Mouse (Mus musculus): ENCODE results near the gene Atg7.

Atg7 gene

GRCm38 (mm10) chr6:114735054-114735453, 92.2 kb downstream of the Atg7 start:
- DNase-seq (ENCODE audit: low spot score) = no peak

- no peak for DNase-seq (ENCODE audit: low spot score)
These were observed 93.5 kb downstream of the Atg7 start for GRCm38 (mm10) chr6:114736355-114736754.

DNA sequence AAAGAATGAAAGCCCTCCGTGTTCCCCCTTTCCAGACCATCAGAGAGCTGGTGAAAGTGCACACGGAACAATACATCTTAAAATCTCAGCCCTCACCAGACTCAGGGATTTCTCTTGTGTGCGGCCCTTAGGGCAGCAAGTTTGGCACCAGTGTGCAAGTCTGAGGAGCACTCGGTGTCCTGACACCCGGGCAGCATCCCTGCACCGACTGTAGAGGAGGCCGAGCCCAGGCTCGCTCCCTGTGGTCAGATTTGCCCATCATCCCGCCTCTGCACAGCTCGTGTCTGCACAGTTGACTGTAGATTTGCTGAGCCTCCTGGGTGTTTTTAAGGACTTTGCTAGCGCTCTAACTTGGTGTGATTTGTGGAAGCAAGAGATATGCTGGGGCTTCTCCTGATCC, 94.3 kb downstream of the Atg7 start:
- no peak for DNase-seq (ENCODE audit: low spot score)

DNA sequence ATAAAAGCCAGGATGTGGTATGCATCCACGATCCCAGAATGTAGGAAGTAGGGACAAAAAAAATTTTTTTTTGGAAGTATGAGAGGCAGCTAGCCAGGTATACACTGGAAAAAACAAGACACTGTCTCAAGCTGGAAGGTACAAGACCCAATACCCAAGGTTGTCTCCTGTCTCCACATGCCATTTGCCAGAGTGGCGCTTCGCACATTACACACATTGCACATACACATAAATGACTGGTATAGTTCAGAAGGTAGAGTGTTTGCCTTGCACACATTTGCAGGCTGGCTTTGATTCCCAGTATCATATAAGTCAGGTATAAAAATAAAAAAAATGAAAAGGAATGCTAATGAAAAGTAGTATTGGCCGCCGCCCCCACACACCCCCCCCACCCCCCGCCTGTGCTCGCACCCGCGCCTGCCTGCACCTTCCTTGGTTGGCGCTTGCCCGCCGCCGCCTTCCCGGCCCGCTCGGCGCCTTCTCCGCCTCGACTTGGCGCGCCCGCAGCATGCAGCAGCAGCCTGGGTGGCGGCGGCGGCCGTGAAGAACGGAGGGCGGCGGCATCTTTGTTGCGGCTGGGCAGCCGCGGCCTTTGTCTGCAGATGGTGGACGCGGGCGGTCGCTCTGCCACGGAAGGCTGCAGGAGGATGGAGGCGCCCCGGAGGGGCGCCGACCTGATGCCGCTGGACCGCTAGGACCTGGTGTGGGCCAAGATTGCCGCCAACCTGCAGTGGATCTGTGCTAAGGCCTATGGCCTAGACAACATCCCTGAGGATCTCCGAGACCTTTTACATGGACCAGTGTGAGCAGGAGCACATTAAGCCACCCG, 95.2 kb downstream of the Atg7 start:
- DNase-seq (ENCODE audit: low spot score) = no peak

DNA sequence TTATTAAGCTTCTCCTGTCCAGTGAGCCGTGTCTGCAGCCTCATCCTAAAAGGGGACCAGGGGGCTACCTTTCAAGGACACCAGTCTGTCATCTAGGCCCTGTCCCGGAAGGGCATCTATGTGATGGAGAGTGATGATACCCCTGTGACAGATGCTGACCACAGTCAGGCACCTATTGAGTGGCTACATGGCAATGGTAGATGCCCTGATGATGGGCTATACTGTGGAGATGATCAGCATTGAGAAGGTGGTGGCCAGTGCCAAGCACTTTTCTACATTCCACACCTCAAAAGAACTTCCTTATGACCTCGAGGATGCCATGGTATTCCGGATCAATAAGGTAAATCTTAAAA, 95.8 kb downstream of the Atg7 start:
- no peak for DNase-seq (ENCODE audit: low spot score)

DNA sequence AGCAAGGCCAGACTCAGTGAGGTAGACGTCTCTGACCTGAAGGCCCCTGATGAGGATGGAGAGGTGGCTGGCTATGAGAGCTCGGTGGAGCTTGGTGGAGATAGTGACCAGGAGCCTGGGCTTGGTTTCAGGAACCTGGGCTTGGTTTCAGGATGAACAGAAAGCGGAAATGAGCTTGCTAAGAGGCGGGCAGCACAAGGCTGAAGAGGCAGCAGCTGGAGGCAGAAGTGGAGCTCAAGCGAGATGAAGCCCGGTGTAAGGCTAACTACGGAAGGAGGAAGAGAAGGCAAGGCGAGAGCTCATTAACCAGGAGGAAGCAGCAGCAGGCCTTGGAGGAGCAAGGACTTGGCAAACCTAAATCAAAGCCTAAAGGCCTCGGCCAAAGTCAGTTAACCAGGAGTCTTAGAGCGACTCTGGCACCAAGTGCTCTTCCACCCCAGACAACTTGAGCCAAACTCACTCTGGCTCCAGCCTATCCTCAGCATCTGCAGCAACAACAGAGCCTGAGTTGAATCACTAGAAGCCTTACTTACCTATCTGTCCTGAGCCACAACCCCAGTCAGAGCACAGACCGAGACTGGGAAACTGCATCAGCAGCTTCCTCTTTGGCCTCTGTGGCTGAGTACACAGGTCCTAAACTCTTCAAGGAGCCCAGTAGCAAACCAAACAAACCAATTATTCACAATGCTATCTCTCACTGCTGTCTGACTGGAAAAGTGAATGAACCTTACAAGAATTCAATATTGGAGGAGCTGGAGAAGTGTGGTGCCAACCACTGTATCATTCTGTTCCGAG, 99.5 kb downstream of the Atg7 start:
- no peak for DNase-seq (ENCODE audit: low spot score)

GRCm38 (mm10) chr6:114743126-114743525, 100.2 kb downstream of the Atg7 start:
- no peak for DNase-seq (ENCODE audit: low spot score)

DNA sequence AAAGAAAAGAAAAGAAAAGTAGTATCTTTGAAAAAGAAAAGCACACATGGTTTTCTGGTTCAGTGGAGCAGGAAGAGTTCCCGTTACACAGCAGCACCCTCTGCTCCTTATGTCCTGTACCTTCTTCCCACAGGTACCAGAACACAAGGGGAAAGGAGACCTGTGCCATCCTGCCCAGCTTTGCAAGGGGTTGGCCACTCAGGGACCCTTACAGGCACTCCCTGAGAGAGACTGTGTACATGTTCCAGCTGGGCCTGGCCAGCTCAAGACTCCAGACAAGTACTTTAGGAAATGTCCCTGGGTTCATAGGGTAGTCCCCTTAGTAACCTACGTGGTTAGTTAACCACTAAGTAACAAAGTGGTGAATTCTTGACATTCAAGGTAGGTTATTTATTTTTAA, 100.9 kb downstream of the Atg7 start:
- no peak for DNase-seq (ENCODE audit: low spot score)

DNA sequence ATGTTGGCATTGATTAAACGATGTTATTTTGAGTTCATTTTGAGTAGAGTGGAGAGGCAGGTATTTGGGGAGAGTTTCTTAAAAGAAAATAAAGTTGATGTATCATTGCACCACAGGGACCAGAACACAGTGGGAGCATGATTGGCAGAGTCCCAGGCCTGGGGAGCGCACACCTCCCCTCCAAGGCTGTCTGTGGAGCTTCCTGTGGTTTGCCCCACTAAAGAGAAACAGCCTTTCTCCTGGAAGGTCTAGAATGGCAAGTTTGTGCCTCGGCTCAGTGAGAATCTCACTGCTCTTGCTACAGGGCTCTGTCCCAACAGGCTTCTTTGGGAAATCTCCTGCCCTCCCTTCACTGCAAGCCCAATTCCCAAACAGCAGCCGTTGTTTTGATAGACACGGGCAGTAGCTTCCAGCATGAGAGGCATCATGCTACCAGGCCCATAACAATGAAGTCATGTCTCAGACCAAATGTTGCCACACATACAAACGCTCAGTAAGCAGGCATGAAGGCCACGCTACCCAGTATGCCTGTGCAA, 103.6 kb downstream of the Atg7 start:
- DNase-seq (ENCODE audit: low spot score) = no peak

DNA sequence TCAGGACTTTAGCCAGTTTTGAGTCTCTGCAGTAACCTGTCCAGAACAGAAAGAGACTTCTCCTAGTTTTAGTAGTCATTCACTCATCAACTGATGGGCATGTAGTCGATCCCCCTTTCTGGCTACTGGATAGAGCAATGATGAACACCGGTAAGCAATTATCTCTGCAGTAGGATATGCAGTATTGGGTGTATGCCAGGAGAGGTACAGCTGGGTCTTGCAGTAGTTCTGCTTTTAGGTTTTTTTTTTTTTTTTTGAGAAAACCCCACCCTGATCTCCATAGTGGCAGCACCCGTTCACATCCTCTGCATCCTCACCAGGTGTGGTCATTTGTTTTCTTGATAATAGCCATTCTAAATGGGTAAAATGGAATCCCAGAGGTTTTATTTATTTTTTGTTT, 105.5 kb downstream of the Atg7 start:
- no peak for DNase-seq (ENCODE audit: low spot score)

- no peak for DNase-seq (ENCODE audit: low spot score)
These were observed 106.0 kb downstream of the Atg7 start for GRCm38 (mm10) chr6:114748882-114749281.

- no peak for DNase-seq (ENCODE audit: low spot score)
These were observed 115.9 kb downstream of the Atg7 start for GRCm38 (mm10) chr6:114758795-114759194.

GRCm38 (mm10) chr6:114766314-114766713, 123.4 kb downstream of the Atg7 start:
- DNase-seq (ENCODE audit: low spot score) = no peak

DNA sequence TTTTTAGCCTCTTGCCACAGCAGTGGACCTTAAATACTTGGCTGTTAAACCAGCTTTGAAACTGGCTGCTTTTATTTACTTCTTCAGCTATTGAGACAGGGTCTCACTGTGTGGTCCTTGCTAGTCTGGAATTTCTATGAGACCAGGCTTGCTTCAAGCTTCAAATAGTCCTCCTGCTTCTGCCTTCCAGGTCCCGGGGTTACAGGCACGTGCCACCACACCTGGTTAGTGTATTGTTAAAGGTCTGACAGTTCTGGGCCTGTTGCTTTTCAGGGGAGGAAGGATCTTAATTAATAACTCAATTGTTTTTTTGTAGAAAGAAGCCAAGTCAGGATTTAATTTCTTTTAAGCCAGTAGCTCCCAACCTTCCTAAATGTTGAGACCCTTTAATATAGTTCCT, 124.8 kb downstream of the Atg7 start:
- DNase-seq (ENCODE audit: low spot score) = no peak

GRCm38 (mm10) chr6:114770337-114770736, 127.4 kb downstream of the Atg7 start:
- no peak for DNase-seq (ENCODE audit: low spot score)

DNA sequence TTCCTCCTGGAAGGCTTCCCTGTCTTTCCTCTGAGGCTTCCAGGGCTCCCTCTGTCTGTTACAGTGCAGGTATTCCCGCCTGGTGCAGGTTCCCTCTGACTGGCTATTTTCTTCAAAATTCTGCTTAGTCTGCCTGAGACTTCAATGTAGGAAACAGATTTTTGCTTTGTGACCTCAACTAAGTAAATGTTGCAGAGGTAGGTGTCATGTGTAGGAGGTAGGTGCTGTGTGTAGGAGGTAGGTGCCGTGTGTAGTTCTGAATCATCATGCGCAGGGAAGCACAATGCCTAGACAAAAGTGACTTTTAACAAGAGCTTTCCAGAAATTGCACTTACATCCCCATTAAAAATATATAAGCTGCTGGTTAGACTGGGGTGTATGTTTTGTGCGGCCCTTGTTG, 128.6 kb downstream of the Atg7 start:
- no peak for DNase-seq (ENCODE audit: low spot score)

DNA sequence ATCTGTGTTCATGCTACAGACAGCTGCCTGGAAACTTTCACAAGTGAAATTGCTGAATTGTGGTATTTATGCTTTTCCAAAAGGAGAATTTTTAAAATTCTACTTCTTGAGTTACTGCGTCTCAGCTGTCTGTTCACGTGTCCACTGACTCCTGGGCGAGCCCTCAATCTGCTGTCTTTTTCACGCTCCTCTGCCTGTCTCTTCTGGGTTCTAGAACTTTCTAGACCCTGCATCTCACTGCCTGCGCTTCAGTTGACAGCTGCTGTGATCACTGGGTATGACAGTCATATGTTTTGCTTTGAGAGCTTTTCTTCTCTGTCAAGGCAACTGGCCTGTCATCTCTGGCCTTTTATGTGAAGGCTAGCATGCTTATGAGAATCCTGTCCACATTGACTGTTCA, 132.3 kb downstream of the Atg7 start:
- no peak for DNase-seq (ENCODE audit: low spot score)

DNA sequence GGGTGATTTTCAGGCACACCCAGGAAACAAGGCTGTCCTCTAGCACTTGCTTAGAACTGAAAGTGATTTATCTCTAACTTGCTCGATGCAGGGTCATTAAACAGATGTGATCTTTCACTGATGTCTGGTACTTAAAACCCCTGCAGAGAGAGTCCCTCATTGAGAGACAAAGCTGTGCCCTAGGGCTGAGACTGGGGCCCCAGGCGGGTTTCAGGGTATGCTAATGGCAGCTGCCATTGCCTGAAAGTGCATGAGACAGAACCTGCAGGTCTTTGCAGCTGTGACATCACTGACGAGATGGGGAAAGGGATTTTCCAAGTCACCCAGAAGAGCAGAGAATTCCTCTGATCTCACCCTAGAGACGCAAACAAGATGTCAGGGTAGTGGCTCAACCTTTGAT, 135.0 kb downstream of the Atg7 start:
- no peak for DNase-seq (ENCODE audit: low spot score)

GRCm38 (mm10) chr6:114778650-114779049, 135.8 kb downstream of the Atg7 start:
- no peak for DNase-seq (ENCODE audit: low spot score)

DNA sequence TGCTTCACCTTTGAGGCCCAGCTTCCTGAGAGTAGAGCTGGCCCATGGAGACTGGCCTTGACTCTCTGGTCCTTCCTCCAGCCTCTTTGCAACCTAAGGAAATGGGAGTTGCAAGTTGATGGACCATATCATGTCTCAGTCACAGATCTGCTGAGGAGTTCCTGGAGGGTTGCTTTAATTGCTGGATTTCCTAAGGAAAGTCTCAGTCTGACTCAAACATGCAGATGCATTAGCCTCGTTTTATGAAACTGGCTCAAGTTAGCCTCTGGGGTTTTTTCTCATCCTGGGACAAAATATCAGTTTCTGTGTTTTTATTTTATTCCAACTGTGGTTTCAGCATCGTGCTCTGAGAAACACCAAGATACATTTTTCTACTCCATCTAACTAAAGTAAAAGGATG, 137.7 kb downstream of the Atg7 start:
- DNase-seq (ENCODE audit: low spot score) = no peak

DNA sequence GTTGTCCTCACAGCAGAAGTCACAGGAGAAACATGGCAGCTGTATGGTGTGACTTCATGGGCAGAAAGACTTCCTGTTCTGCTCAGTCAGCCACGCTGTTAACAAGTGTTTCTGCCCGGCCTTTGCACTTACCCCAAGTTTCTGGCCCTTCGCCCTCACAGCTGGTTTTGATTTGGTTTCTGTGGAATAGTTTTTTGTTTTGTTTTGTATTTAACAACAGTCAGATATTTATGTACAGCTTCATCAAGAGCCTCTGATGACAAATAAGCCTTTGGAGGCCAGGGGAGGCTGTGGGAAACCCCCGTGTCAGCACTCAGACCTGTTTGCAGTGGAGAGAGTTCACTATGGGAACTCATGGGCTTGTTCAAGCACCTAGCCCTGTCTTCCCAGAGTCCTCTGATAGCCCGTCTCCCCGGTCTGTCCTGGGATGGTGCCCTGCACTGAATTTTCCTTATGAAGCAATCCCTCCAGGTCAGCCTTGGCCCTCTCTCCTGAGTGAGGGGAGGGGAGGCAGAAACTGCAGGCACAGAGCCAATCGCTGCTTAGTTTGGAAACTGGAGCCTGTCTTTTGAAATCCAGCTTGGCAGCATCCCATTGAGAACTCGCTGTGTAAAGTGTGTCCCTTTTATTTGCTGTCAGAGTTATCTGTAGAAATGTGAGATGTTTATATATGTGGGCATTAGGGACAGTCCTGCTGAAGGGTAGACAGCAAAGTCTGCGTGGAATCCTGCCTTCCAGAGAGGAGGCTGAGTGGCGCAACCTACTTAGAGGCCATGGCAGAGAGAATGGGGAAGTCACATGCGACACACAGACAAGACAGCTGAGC, 138.7 kb downstream of the Atg7 start:
- peak; percentile 40 for DNase-seq (ENCODE audit: low spot score)

DNA sequence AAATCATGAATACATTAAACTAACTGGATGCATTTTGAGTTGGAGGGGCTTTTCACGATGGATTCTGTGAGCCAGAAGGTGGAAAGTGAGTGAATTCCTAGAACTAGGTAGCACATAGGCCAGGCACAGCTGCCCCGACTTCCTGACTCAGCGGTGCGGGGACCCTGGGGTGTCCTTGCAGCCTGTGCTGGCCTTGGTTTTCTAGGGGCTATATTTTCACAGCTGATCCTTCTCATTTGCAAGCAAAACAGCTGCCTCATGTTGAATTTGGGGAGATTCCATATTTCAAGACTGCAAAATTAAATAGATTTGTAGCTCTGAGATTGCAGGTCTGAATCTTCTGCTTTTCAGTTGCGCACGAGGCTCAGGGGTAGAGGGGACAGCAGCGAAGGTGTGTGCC, 139.6 kb downstream of the Atg7 start:
- DNase-seq (ENCODE audit: low spot score) = no peak
